Mouse (Mus musculus) bone marrow macrophage, adult 2 months (primary cell): Measurements from ENCODE around the gene Strip2. TPM values are rescaled to one million over a fixed set of nuclear protein-coding genes. Genes with fewer than 3 reads are reported as not detected.
A peak's percentile ranks its signal among the peaks of the same experiment; 100 is the strongest.

Experiments
- H3K27ac ChIP-seq: 2 replicates; pipeline ENCODE4 v1.5.1; 2012; ENCODE audit warnings: low read depth, low read length; ENCODE audit not compliant: insufficient read depth
- H3K4me1 ChIP-seq: 2 replicates; pipeline ENCODE4 v1.6.1; 2012; ENCODE audit warnings: low read length; ENCODE audit not compliant: control insufficient read depth, insufficient read depth
- H3K4me3 ChIP-seq: 2 replicates; pipeline ENCODE4 v1.5.1; 2012; ENCODE audit warnings: mild to moderate bottlenecking, low read length, moderate library complexity; ENCODE audit not compliant: insufficient read depth
- CTCF ChIP-seq: IDR thresholded peaks from 2 replicates; pipeline ENCODE4 v1.5.1; 2012; ENCODE audit warnings: low read depth, mild to moderate bottlenecking, low read length, moderate library complexity
- POLR2A ChIP-seq: IDR thresholded peaks from 2 replicates; pipeline ENCODE4 v1.6.1; 2012; ENCODE audit warnings: mild to moderate bottlenecking, low read depth, low read length, borderline replicate concordance
- polyA plus RNA-seq: library from polyadenylated mRNA; stranded (reverse); fragments of >200 nt; gene quantifications from 2 replicates; pipeline ENCODE4 v1.2.4, GENCODE M21; 2012; ENCODE audit not compliant: missing spikeins, insufficient read depth, insufficient read length

Strip2 gene
- polyA plus RNA-seq, 1 experiment, result 0.20 TPM

GRCm38 (mm10) chr6:29896976-29897375, 19.8 kb upstream of the Strip2 start:
- no peak overlapping the region for H3K27ac ChIP-seq
- H3K4me1 ChIP-seq, result no peaks in the 10 kb centered on the region
- TF ChIP-seq POLR2A (no peak), CTCF (no peak)
- no peak overlapping the region for H3K4me3 ChIP-seq

GRCm38 (mm10) chr6:29901450-29901849, 15.4 kb upstream of the Strip2 start:
- H3K27ac ChIP-seq, result no peak overlapping the region
- no peak overlapping the region for H3K4me3 ChIP-seq
- H3K4me1 ChIP-seq, result peaks cover 9% of the 10 kb centered on the region
- TF ChIP-seq CTCF, result no peak
- TF ChIP-seq POLR2A, result no peak

DNA sequence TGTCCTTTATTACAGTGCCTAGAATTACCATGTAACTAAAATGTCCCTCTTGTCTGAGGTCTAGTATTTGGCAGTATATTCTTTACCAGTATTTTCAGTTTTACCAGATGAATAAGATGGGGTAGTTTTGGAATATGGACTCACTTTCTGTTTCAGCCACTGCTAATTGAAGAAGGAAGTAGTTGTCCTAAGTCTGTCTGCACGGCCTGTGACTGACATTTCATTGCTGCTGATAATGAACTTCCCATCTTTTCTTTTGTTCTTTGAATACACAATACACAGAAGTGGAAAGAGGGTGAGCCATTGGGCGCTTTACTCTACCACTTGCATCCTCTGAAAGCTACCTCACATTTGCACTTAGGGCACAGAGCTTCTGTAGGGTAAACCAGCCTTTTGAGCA, 14.6 kb upstream of the Strip2 start:
- TF ChIP-seq POLR2A, result no peak
- no peak for TF ChIP-seq CTCF
- Histone ChIP-seq H3K4me3 (no peak overlapping the region), H3K4me1 (peaks cover 9% of the 10 kb centered on the region), H3K27ac (no peak overlapping the region)

DNA sequence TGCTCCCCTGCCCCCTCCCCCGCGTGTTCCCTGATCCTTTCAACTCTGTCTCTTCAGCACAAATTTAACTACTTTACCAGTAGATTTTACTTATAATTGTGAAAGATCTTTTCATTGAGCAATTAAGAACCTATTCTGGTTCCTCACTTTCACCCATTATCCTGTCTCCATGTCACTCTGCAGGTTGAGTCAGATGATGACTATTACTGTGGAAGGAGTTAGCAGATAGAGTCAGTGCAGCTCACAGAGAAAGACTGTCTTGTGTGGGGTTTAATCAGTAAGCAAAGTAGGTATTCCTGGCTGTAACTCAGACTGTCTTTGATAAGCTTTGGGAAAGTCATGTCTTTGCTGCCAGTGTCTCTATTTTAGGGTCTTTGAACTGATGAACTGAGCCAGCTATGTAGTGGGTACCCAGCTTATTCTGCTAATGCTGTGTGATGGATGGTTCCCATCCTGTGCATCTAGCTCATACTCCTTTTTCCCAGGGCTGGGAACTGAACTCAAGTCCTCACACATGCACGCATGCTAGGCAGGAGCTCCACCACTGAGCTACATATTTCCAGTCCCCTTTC, 13.4 kb upstream of the Strip2 start:
- no peak overlapping the region for H3K4me3 ChIP-seq

GRCm38 (mm10) chr6:29904281-29904680, 12.5 kb upstream of the Strip2 start:
- H3K4me1 ChIP-seq, result peaks cover 9% of the 10 kb centered on the region
- H3K4me3 ChIP-seq, result no peak overlapping the region
- TF ChIP-seq CTCF, result no peak
- H3K27ac ChIP-seq, result no peak overlapping the region

More for the DNA sequence above, 13.4 kb upstream of the Strip2 start:
- Histone ChIP-seq H3K4me1 (peaks cover 9% of the 10 kb centered on the region), H3K27ac (no peak overlapping the region)
- TF ChIP-seq CTCF (no peak), POLR2A (no peak)

- no peak for TF ChIP-seq CTCF
- Histone ChIP-seq H3K4me1 (peaks cover 3% of the 10 kb centered on the region), H3K4me3 (no peak overlapping the region), H3K27ac (no peak overlapping the region)
These were observed 6.2 kb upstream of the Strip2 start for GRCm38 (mm10) chr6:29910631-29911030.

DNA sequence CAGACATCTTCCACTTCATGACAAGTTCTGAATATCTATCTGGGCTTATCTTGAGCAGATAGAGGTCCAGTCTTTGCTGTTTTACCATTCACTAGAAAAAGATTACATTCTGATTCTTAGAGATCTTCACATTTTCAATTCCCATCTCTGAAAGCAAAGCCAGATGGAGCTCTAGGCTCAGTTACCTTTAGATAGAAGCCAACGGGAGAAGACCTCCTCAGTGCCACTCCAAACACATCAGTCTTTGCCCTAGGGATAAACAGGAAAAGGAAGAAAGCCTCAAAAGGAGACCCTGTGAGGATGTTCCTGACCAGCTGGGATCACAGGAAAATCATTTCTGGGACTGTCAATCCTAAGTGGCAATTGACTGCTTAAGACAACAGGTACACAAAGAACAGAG, 3.1 kb upstream of the Strip2 start:
- TF ChIP-seq POLR2A (no peak), CTCF (no peak)
- peaks cover 5% of the 10 kb centered on the region for H3K4me1 ChIP-seq
- H3K4me3 ChIP-seq, result no peak overlapping the region
- H3K27ac ChIP-seq, result no peak overlapping the region

GRCm38 (mm10) chr6:29914136-29914535, 2.7 kb upstream of the Strip2 start:
- TF ChIP-seq CTCF (no peak), POLR2A (no peak)
- Histone ChIP-seq H3K4me1 (peaks cover 5% of the 10 kb centered on the region), H3K27ac (no peak overlapping the region), H3K4me3 (no peak overlapping the region)

DNA sequence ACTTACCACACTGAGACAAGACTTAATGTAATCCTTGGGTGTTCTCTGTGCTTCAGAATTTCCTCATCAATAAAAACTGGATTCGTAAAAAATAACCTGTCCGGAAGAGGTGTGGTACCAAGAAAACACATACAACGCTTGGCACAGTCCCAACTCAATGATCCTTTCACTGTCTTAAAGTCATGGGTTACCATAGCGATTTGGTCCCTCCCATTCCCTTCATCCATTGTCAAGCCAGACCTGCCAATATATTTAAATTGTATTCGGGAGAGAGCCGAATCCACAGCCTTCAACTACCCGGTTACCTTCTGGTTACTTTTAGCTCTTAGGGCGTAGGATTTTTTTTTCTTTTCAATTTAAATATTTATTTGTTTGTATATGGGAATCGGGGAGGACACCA, 976 bp upstream of the Strip2 start:
- H3K4me3 ChIP-seq, result no peak overlapping the region
- peaks cover 5% of the 10 kb centered on the region for H3K4me1 ChIP-seq
- no peak overlapping the region for H3K27ac ChIP-seq
- TF ChIP-seq POLR2A (no peak), CTCF (no peak)

DNA sequence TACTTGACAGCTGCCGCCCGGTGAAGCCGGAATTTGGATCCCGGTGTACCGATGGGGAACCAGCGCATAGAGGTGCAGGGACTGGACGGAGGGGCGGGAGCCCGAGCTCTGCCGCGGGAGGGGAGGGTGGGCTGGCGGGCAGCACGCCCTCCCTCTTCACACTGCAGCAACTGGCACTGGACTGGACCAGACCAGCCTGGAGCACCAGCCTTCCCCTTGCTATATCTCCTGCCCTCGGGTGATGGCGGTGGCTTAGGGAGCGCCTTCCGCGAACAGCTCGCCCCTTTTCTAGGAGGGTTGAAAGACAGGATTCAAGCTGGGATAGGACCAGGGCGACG, 540 bp downstream of the Strip2 start:
- TF ChIP-seq POLR2A (no peak), CTCF (no peak)
- H3K4me1 ChIP-seq, result peaks cover 3% of the 10 kb centered on the region
- peak overlapping the region; percentile 90 for H3K4me3 ChIP-seq
- no peak overlapping the region for H3K27ac ChIP-seq

GRCm38 (mm10) chr6:29917947-29918346, 1.1 kb downstream of the Strip2 start:
- Histone ChIP-seq H3K27ac (no peak overlapping the region), H3K4me3 (no peak overlapping the region), H3K4me1 (peaks cover 2% of the 10 kb centered on the region; the same call in 1 of the 2 replicates)
- TF ChIP-seq CTCF (no peak), POLR2A (no peak)
